8 mouse cellular contexts compared by ENCODE assay signal in genomic region chr1:167392031-167392640, GRCm38 (mm10). TPM values are rescaled to one million over a fixed set of nuclear protein-coding genes. Genes with fewer than 3 reads are reported as not detected.
DNase-seq lines count a peak whose midpoint lies in the region; ATAC-seq lines count a peak whose summit lies in the region.

No protein-coding gene starts in this region.

- H3K4me1 ChIP-seq in kidney, embryonic 15.5 days: peaks cover 14% of the 10 kb centered on the region
- peaks cover 11% of the 10 kb centered on the region; the same call in 1 of the 2 replicates for H3K4me1 ChIP-seq in embryonic facial prominence, embryonic 12.5 days
- H3K4me1 ChIP-seq in hindbrain, embryonic 16.5 days (ENCODE audit: control insufficient read depth, insufficient read depth, low read depth, low read length): peaks cover 6% of the 10 kb centered on the region
- H3K4me1 ChIP-seq in neural tube, embryonic 12.5 days: peaks cover 12% of the 10 kb centered on the region

- no peak for DNase-seq in kidney, adult 8-10 months
- DNase-seq in layer of hippocampus, adult 11-12 months (ENCODE audit: low spot score): no peak

- no peaks in the 10 kb centered on the region for H3K36me3 ChIP-seq in kidney, embryonic 15.5 days
- no peaks in the 10 kb centered on the region for H3K36me3 ChIP-seq in embryonic facial prominence, embryonic 12.5 days
- no peaks in the 10 kb centered on the region for H3K36me3 ChIP-seq in hindbrain, embryonic 16.5 days (ENCODE audit: control insufficient read depth, insufficient read depth, low read length)
- no peaks in the 10 kb centered on the region for H3K36me3 ChIP-seq in neural tube, embryonic 12.5 days

- peaks cover 24% of the 10 kb centered on the region for H3K27me3 ChIP-seq in kidney, embryonic 15.5 days
- H3K27me3 ChIP-seq in embryonic facial prominence, embryonic 12.5 days: 0 out of 2 replicates have a peak, but pooled peaks cover 7% of the 10 kb centered on the region
- H3K27me3 ChIP-seq in hindbrain, embryonic 16.5 days (replicated peaks; ENCODE audit: control insufficient read depth, insufficient read depth, low read length): no peaks in the 10 kb centered on the region
- peaks cover 14% of the 10 kb centered on the region; the same call in 1 of the 2 replicates for H3K27me3 ChIP-seq in neural tube, embryonic 12.5 days (replicated peaks)

- H3K27ac ChIP-seq in kidney, embryonic 15.5 days: no peak overlapping the region
- H3K27ac ChIP-seq in embryonic facial prominence, embryonic 12.5 days: no peak overlapping the region
- no peak overlapping the region for H3K27ac ChIP-seq in hindbrain, embryonic 16.5 days (ENCODE audit: low read depth, low read length)
- H3K27ac ChIP-seq in neural tube, embryonic 12.5 days: no peak overlapping the region

- no peak for ATAC-seq in kidney, embryonic 15.5 days (replicated peaks; ENCODE audit: low FRiP score)
- ATAC-seq in embryonic facial prominence, embryonic 12.5 days (ENCODE audit: insufficient number of reproducible peaks, insufficient read depth, low FRiP score, low TSS enrichment): no peak
- no peak for ATAC-seq in hindbrain, embryonic 16.5 days
- ATAC-seq in neural tube, embryonic 12.5 days (ENCODE audit: low FRiP score, low read depth): no peak
- no peak for ATAC-seq in monocyte, adult 5-6 weeks (replicated peaks; ENCODE audit: insufficient number of reproducible peaks, low FRiP score, low TSS enrichment, poor library complexity, severe bottlenecking)
- no peak for ATAC-seq in cerebellum, adult (ENCODE audit: insufficient number of reproducible peaks, low FRiP score, low TSS enrichment)

- peak overlapping the region; percentile 77 for H3K4me3 ChIP-seq in kidney, embryonic 15.5 days (replicated peaks)
- H3K4me3 ChIP-seq in embryonic facial prominence, embryonic 12.5 days: peak overlapping the region; percentile 58
- peak overlapping the region; percentile 77 for H3K4me3 ChIP-seq in hindbrain, embryonic 16.5 days (ENCODE audit: low read length)
- H3K4me3 ChIP-seq in neural tube, embryonic 12.5 days: peak overlapping the region; percentile 63; the same call in 1 of the 2 replicates

- H3K4me2 ChIP-seq in kidney, embryonic 15.5 days: peak overlapping the region; percentile 89
- peak overlapping the region; percentile 94 for H3K4me2 ChIP-seq in embryonic facial prominence, embryonic 12.5 days (replicated peaks)
- H3K4me2 ChIP-seq in hindbrain, embryonic 16.5 days (ENCODE audit: low read length): peak overlapping the region; percentile 90
- peak overlapping the region; percentile 85 for H3K4me2 ChIP-seq in neural tube, embryonic 12.5 days (replicated peaks)

- WGBS in kidney, embryonic 15.5 days: 48% methylated on average over 2 of the region's 2 CpGs
- 58% methylated on average over 2 of the region's 2 CpGs for WGBS in embryonic facial prominence, embryonic 12.5 days
- 60% methylated on average over 2 of the region's 2 CpGs for WGBS in hindbrain, embryonic 16.5 days
- 63% methylated on average over 2 of the region's 2 CpGs for WGBS in neural tube, embryonic 12.5 days

- H3K9me3 ChIP-seq in kidney, embryonic 15.5 days (replicated peaks): no peaks in the 10 kb centered on the region
- no peaks in the 10 kb centered on the region for H3K9me3 ChIP-seq in embryonic facial prominence, embryonic 12.5 days
- no peaks in the 10 kb centered on the region for H3K9me3 ChIP-seq in hindbrain, embryonic 16.5 days (ENCODE audit: control insufficient read depth, low read length)
- no peaks in the 10 kb centered on the region for H3K9me3 ChIP-seq in neural tube, embryonic 12.5 days

- H3K9ac ChIP-seq in kidney, embryonic 15.5 days: 0 out of 2 replicates have a peak overlapping the region, but pooled peaks have one; percentile 76
- 0 out of 2 replicates have a peak overlapping the region, but pooled peaks have one; percentile 85 for H3K9ac ChIP-seq in embryonic facial prominence, embryonic 12.5 days
- H3K9ac ChIP-seq in hindbrain, embryonic 16.5 days (ENCODE audit: low read depth, low read length): peak overlapping the region; percentile 76
- peak overlapping the region; percentile 51; the same call in 1 of the 2 replicates for H3K9ac ChIP-seq in neural tube, embryonic 12.5 days

RNA-seq across cellular contexts. Expression of gene Mgst3, which starts 1.5 kb away (rescaled TPM):
- polyA plus RNA-seq in kidney, embryonic 15.5 days (2015; fragmentation: Nextera tagmentation; extraction: Ambion mirVana): 45.8 and 47.9 TPM in 2 replicates
- 40.1 and 40.8 TPM in 2 replicates for polyA plus RNA-seq in embryonic facial prominence, embryonic 12.5 days (2016; fragmentation: Nextera tagmentation; extraction: Ambion mirVana)
- polyA plus RNA-seq in hindbrain, embryonic 16.5 days (2015; fragmentation: Nextera tagmentation; extraction: Ambion mirVana): 202 and 237 TPM in 2 replicates
- 72.0 and 76.5 TPM in 2 replicates for polyA plus RNA-seq in neural tube, embryonic 12.5 days (2016; fragmentation: Nextera tagmentation; extraction: Ambion mirVana)
- 0.43 to 3.1 TPM (median 3.0 TPM) in 3 replicates for total RNA-seq in monocyte, adult 5-6 weeks (2017)

RNA-seq across cellular contexts. Expression of gene Aldh9a1, which starts 42.3 kb away (rescaled TPM):
- 51.0 and 56.6 TPM in 2 replicates for polyA plus RNA-seq in kidney, embryonic 15.5 days (2015; fragmentation: Nextera tagmentation; extraction: Ambion mirVana)
- polyA plus RNA-seq in embryonic facial prominence, embryonic 12.5 days (2016; fragmentation: Nextera tagmentation; extraction: Ambion mirVana): 56.1 and 56.6 TPM in 2 replicates
- 43.8 and 43.9 TPM in 2 replicates for polyA plus RNA-seq in hindbrain, embryonic 16.5 days (2015; fragmentation: Nextera tagmentation; extraction: Ambion mirVana)
- 29.6 and 30.8 TPM in 2 replicates for polyA plus RNA-seq in neural tube, embryonic 12.5 days (2016; fragmentation: Nextera tagmentation; extraction: Ambion mirVana)
- total RNA-seq in monocyte, adult 5-6 weeks (2017): 34.4 to 38.5 TPM (median 34.8 TPM) in 3 replicates
